Mouse (Mus musculus) forelimb bud, embryonic 11.5 days (tissue): Measurements from ENCODE around the gene Cd300ld4.
"Not testable (repeated sequence)": the region's sequence is repeated elsewhere in the genome, so short reads cannot be mapped to it uniquely, and the experiment has no call there.

Experiments used
- DNase-seq: peaks from one replicate; pipeline ENCODE4 v3.0.0-alpha.2; 2012; ENCODE audit warnings: low read depth, low spot score

Cd300ld4 gene

GRCm38 (mm10) chr11:115026912-115027311 lies at the start of gene Cd300ld4:
Gene Cd300ld4 (minus strand): TSS chr11:115027012.
- not testable (repeated sequence) for DNase-seq

- no peak for DNase-seq
Measured at GRCm38 (mm10) chr11:115075859-115076258, 49.0 kb upstream of the Cd300ld4 start.

GRCm38 (mm10) chr11:115075407-115075806 lies 48.6 kb upstream of the Cd300ld4 start:
- no peak for DNase-seq

- DNase-seq = no peak
Measured at GRCm38 (mm10) chr11:115073002-115073401, 46.2 kb upstream of the Cd300ld4 start.

DNA sequence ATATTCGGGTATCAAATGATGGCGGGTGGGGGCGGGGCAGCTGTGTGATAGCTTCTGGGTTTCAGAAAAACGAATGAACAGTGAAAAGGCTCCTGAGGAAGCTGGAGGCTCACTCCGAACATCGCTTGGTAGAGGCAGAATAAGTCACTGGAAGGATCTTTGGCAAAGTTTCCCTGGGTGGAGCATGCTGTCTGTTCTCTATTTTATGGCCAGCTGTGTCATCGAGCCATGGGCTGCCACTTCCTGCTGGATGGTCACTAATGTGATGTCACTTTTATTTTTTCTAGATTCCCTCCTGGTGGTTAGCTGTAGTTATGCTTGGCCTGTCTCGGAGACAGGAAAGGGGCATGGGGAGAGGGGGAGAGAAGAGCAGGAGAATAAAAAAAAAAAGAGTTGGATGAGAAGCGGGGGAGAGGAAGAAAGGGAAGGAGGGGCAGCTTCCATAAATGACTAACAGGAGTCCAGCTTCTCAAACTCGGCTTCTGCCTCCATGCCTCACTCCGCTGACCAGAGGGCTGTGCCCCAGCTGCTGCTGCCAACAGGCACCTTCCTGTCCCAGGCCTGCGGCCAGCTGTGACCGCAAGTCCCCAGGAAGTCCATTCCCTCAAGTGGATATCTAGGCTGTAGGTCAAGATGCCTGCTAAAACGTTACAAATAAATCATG lies 45.0 kb upstream of the Cd300ld4 start:
- DNase-seq = no peak

DNA sequence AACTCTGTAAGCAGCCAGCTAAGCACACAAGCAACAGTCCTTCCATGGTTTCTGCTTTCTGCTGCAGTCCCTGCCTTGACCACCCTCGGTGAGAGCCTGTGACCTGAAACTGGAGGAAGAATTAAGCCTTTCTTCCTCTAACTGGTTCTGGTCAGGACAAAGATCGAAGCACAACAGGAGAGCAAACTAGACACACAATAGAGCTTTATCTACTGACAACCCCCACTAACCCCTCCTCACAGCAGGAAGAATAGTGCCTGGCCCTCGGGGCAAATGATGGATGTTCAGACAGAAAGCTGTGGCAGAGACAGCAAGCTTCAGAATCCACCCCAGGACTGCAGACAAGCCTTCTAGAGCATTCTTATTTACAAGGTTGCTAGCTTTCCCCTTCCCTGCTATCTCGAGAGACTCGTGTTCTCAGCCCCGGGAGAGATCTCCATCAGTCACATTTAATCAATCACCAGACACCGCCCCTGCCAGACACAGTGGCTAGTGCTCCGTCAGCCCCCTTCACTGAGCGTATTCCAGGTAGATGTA lies 44.3 kb upstream of the Cd300ld4 start:
- DNase-seq = no peak

- no peak for DNase-seq
Measured at GRCm38 (mm10) chr11:115066768-115067167, 40.0 kb upstream of the Cd300ld4 start.

DNA sequence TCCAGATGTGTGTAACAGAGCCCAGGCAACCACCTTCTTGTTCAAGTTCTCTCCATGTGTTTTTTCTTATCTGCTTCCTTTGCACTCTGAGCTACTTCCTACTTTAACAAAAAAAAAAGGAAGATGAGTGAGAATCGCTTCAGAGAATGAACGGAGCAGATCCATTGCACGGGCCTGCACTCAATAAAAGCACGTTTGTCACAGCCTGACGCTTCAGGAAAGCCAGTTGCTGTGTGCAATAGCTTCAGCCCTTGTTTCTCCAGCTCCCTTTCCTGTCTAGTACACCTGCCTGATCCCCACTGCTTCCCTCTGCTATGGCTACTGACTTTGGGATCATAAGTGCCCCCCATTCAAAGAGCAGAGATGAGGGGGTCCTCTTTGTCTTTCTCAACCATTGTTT lies 35.3 kb upstream of the Cd300ld4 start, which contains the start of gene Cd300e:
TSS of gene Cd300e (minus strand) at position 101 of the 400 bp plus-strand sequence.
- DNase-seq = no peak

- DNase-seq = no peak
Measured at GRCm38 (mm10) chr11:115059797-115060196, 33.0 kb upstream of the Cd300ld4 start.

DNA sequence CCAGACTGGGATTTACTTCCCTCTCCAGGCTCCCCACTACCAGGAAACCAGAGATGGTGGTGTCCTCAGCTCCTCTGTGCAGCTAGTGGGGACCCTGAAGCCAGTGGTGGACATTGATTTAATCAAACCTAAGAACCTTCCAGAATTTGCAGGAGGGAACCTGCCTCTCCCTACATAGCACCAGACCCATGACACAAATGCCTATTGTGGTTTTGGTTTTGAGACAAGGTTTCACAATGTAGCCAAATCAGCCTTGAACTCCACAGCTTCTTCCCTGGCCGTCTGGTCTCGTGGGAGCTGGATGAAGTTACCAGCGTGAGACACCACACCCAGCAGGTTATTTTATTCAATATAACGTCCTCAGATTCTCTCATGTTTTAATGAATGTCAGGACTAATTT lies 31.9 kb upstream of the Cd300ld4 start:
- DNase-seq = no peak

GRCm38 (mm10) chr11:115054537-115054936 lies 27.7 kb upstream of the Cd300ld4 start:
- no peak for DNase-seq

DNA sequence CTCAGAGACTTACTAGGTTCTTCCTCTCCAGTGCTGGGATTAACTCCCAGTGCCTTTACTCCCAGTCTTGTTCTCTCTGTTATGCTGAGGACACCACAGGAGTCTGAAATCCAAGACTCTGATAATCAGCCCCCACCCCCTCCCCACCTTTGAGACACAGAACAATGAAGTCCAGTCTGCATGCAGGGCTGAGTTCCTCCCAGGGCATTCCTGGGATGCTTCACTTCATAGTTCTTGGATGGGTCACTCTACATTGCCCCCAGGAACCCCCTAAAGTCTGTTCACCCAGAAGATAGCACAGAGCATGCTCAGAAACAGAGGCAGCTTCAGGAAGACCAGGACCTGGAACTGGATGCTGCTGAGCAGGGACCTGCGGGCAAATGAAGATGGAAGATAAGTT lies 26.2 kb upstream of the Cd300ld4 start:
- no peak for DNase-seq

- DNase-seq = peak; percentile 88
Measured at GRCm38 (mm10) chr11:115052206-115052605, 25.4 kb upstream of the Cd300ld4 start.

- no peak for DNase-seq
Measured at GRCm38 (mm10) chr11:115049282-115049895, 22.6 kb upstream of the Cd300ld4 start.

DNA sequence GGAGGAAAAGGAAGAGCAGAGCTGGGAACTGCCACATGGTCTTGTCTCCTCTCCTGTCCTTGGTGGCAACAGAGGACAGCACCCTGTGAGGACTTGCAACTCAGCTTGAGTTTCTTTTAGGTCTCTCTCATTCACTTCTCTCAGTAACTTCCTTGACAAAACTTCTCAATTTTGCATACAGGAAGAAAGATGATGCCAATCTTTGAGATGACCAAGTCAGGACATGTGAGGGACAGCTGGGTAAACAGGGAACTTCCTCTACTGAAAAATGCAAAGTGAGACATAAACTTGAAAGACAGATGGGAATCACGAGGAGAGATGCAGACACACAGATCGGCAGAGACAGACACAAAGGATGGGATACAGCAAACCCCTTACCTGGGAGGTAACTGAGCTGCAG lies 21.4 kb upstream of the Cd300ld4 start, which contains the start of gene Cd300ld3:
TSS of gene Cd300ld3 (minus strand) at position 151 of the 400 bp plus-strand sequence.
- no peak for DNase-seq

- not testable (repeated sequence) for DNase-seq
Measured at GRCm38 (mm10) chr11:115037669-115038068, 10.9 kb upstream of the Cd300ld4 start, which contains the start of gene Cd300ld5. Gene Cd300ld5 (minus strand): TSS chr11:115037769.

- not testable (repeated sequence) for DNase-seq
Measured at GRCm38 (mm10) chr11:115016093-115016492, 10.7 kb downstream of the Cd300ld4 start, which contains the start of gene Cd300ld2. Gene Cd300ld2 (minus strand): TSS chr11:115016193.

GRCm38 (mm10) chr11:115004070-115004469 lies 22.7 kb downstream of the Cd300ld4 start:
- DNase-seq = no peak

DNA sequence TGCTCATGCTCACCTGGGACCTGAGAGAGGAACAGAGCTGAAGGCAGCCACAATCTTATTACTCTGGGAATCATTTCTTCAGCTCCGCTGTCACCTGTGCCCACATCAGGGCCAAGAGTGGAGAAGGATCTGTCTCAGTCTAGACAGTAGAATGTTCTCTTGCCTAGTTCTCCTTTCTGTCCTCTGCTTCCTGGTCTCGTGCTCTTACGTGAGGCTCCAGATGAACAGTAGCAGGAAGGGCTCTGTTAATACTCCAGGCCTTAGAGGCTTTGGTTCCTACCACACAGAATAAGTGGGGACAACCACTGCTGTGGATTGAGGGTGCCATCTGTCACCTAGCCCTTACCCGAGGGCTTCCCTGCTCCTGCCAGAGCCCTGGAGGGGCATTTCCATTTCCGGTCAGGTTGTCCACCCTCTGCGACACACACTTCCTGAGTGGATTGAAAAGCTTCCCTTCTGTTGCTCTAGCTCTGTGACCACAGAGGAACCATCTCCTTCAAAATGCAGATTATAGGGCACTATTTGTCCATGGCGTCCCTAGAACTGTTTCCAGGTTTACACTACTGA lies 25.3 kb downstream of the Cd300ld4 start, which contains the start of gene Cd300c2:
TSS of gene Cd300c2 (minus strand) at position 407 of the 567 bp plus-strand sequence.
- DNase-seq = no peak

DNA sequence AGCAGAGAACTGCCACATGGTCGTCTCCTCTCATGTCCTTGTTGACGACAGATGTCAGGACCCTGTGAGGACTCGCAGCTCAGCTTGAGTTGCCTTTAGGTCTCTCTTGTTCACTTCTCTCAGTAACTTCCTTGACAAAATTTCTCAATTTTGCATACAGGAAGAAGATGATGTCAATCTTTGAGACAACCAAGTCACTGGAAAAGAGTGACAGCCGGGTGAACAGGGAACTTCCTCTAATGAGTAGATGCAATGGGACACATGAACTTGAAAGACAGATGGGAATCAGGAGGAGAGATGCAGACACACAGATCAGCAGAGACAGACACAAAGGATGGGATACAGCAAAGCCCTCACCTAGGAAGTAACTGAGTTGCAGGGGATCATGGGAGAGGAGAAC lies 37.0 kb downstream of the Cd300ld4 start, which contains the start of gene Cd300ld:
TSS of gene Cd300ld (minus strand) at position 130 of the 400 bp plus-strand sequence.
- DNase-seq = no peak

GRCm38 (mm10) chr11:114981866-114982265 lies 44.9 kb downstream of the Cd300ld4 start:
- no peak for DNase-seq

DNA sequence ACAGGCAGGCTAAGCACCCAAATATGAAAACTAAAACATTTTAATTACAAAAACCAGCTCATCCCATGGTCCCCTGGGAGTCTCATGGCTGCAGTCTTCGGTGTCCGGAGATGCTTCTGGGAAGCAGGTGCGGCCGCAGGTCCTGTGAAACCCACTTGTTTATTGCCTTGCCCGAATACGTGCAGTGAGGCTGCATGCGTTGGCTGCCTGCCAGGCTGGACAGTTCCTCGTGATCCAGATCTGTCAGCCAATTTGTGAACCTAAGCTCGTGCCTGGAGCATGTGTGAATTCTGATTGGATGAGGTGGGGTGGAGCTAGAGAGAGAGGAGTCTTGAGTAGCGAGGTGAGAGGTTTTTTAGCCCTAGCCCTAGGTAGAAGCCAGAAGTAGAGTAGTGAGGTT lies 54.1 kb downstream of the Cd300ld4 start:
- no peak for DNase-seq
